Mouse (Mus musculus): ENCODE measurements around the gene Zfp710. TPM values are rescaled to one million over a fixed set of nuclear protein-coding genes. Genes with fewer than 3 reads are reported as not detected.
"Not testable (repeated sequence)": the region's sequence is repeated elsewhere in the genome, so short reads cannot be mapped to it uniquely, and the experiment has no call there.

Zfp710 gene
- total RNA-seq, 2 experiments from 2014 or later = 18.9 to 23.6 TPM

- no peak for ATAC-seq (replicated peaks; ENCODE audit: poor library complexity)
Measured at GRCm38 (mm10) chr7:80105637-80106390, 81.2 kb downstream of the Zfp710 start.

GRCm38 (mm10) chr7:80106441-80106840 is 81.8 kb downstream of the Zfp710 start:
- no peak for ATAC-seq (replicated peaks; ENCODE audit: poor library complexity)

- ATAC-seq (replicated peaks; ENCODE audit: poor library complexity) = no peak
Measured at GRCm38 (mm10) chr7:80111066-80112045, 86.7 kb downstream of the Zfp710 start.

- no peak for ATAC-seq (replicated peaks; ENCODE audit: poor library complexity)
Measured at GRCm38 (mm10) chr7:80113989-80114388, 89.4 kb downstream of the Zfp710 start.

GRCm38 (mm10) chr7:80114451-80115223 is 90.0 kb downstream of the Zfp710 start:
- ATAC-seq (replicated peaks; ENCODE audit: poor library complexity) = peak; percentile 37

- ATAC-seq (replicated peaks; ENCODE audit: poor library complexity) = peak; percentile 93
Measured at GRCm38 (mm10) chr7:80115224-80115590, 90.6 kb downstream of the Zfp710 start, which contains the start of gene Idh2. Gene Idh2 (minus strand): TSS chr7:80115392.

- ATAC-seq (replicated peaks; ENCODE audit: poor library complexity) = no peak
Measured at GRCm38 (mm10) chr7:80116158-80116557, 91.5 kb downstream of the Zfp710 start.

GRCm38 (mm10) chr7:80119198-80119597 is 94.6 kb downstream of the Zfp710 start:
- ATAC-seq (replicated peaks; ENCODE audit: poor library complexity) = no peak

GRCm38 (mm10) chr7:80121083-80121482 is 96.5 kb downstream of the Zfp710 start:
- ATAC-seq (replicated peaks; ENCODE audit: poor library complexity) = no peak

GRCm38 (mm10) chr7:80123115-80123514 is 98.5 kb downstream of the Zfp710 start:
- peak; percentile 83 for ATAC-seq (replicated peaks; ENCODE audit: poor library complexity)

GRCm38 (mm10) chr7:80123672-80124071 is 99.1 kb downstream of the Zfp710 start:
- ATAC-seq (replicated peaks; ENCODE audit: poor library complexity) = peak; percentile 35; the same call in 1 of the 2 replicates

GRCm38 (mm10) chr7:80129278-80129677 is 104.7 kb downstream of the Zfp710 start:
- no peak for ATAC-seq (replicated peaks; ENCODE audit: poor library complexity)

GRCm38 (mm10) chr7:80130344-80131055 is 105.9 kb downstream of the Zfp710 start:
- no peak for ATAC-seq (replicated peaks; ENCODE audit: poor library complexity)

- ATAC-seq (replicated peaks; ENCODE audit: poor library complexity) = not testable (repeated sequence)
Measured at GRCm38 (mm10) chr7:80131315-80131714, 106.7 kb downstream of the Zfp710 start.

- peak; percentile 91 for ATAC-seq (replicated peaks; ENCODE audit: poor library complexity)
Measured at GRCm38 (mm10) chr7:80132541-80132940, 107.9 kb downstream of the Zfp710 start.

GRCm38 (mm10) chr7:80134454-80135172 is 110.0 kb downstream of the Zfp710 start:
- ATAC-seq (replicated peaks; ENCODE audit: poor library complexity) = 0 out of 2 replicates have a peak, but pooled peaks have one; percentile 24

GRCm38 (mm10) chr7:80135173-80135532 is 110.5 kb downstream of the Zfp710 start:
- peak; percentile 47 for ATAC-seq (replicated peaks; ENCODE audit: poor library complexity)

- ATAC-seq (replicated peaks; ENCODE audit: poor library complexity) = no peak
Measured at GRCm38 (mm10) chr7:80138375-80138774, 113.8 kb downstream of the Zfp710 start.

- ATAC-seq (replicated peaks; ENCODE audit: poor library complexity) = peak; percentile 73
Measured at GRCm38 (mm10) chr7:80140815-80141214, 116.2 kb downstream of the Zfp710 start.
